Mouse (Mus musculus) left cerebral cortex, adult 18-20 months (tissue): ENCODE measurements around the gene Olfr56. TPM values are rescaled to one million over a fixed set of nuclear protein-coding genes. Genes with fewer than 3 reads are reported as not detected.
"Not testable (repeated sequence)": the region's sequence is repeated elsewhere in the genome, so short reads cannot be mapped to it uniquely, and the experiment has no call there.

Experiments
- DNase-seq, 2 experiments: peaks; one replicate each; pipeline ENCODE4 v3.0.0; 2021 to 2022; ENCODE audit warnings: low spot score in 2 of 2, mixed read lengths in 1 of 2
- long read RNA-seq, 2 experiments: library from polyadenylated mRNA; stranded (forward); transcript quantifications; one replicate each; pipeline ENCODE4 v2.0.0; 2021
- total RNA-seq, 2 experiments: library from RNA; stranded (reverse); gene quantifications; 2 replicates each; pipeline ENCODE4 v1.2.3; 2021

The Olfr56 gene
- not detected for total RNA-seq
- long read RNA-seq, experiment 1: 0 reads
- long read RNA-seq, experiment 2: 0 reads

- not testable (repeated sequence) for DNase-seq
These were observed at the start of gene Olfr56 for GRCm38 (mm10) chr11:48978240-48978939. Gene Olfr56 (plus strand): TSS chr11:48978889.

DNA sequence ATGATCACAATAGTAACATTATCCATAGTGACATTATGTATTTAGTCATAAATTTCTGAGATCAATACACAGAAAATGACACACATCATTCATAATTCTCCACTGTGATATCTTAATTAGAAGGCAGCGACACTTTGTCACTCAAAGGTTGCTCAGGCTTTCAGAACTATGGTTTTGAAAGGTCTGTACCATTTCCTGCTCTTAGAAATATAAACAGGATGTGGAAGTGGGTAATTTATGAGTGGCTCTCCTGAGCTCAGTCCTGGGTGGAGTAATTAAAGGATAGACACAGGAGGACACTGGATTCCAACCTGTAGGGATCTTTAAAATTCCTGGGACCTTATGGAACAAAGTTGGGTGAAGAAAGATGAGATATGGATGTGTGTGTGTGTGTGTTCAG, 45.3 kb upstream of the Olfr56 start:
- not testable (repeated sequence) for DNase-seq

- DNase-seq: not testable (repeated sequence)
These were observed 44.8 kb upstream of the Olfr56 start for GRCm38 (mm10) chr11:48933923-48934322.

GRCm38 (mm10) chr11:48935291-48935690, 43.4 kb upstream of the Olfr56 start:
- not testable (repeated sequence) for DNase-seq

DNA sequence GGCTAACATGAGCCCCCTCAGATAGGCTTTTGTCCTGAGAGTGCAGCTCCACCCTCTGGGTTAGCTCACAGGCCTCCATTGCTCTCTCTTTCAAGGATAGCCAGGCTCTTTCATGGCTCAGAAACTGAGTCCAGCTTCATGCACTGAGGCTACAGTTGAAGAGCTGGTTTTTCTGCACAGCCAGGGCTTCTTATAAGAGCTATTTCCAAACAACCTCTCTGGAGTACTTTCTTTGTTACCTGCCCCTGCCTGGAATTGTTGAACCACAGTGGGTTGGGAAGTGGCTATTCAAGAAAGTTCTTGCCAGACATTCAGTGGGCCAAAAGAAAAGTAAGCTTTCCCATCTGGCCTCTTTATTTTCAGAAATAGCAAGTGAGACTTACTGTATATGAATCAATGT, 39.4 kb upstream of the Olfr56 start:
- DNase-seq: not testable (repeated sequence)

GRCm38 (mm10) chr11:48946090-48946489, 32.6 kb upstream of the Olfr56 start, which contains the start of gene Psme2b:
Gene Psme2b (minus strand): TSS chr11:48946190.
- DNase-seq: not testable (repeated sequence)

- not testable (repeated sequence) for DNase-seq
These were observed 4.0 kb upstream of the Olfr56 start for GRCm38 (mm10) chr11:48974686-48975085.

- not testable (repeated sequence) for DNase-seq
These were observed 562 bp downstream of the Olfr56 start, which contains the start of gene 9930111J21Rik1 for GRCm38 (mm10) chr11:48979251-48979650. Gene 9930111J21Rik1 (minus strand): TSS chr11:48979398.

- DNase-seq: not testable (repeated sequence)
These were observed 1.4 kb downstream of the Olfr56 start for GRCm38 (mm10) chr11:48980052-48980451.

GRCm38 (mm10) chr11:48982848-48983247, 4.2 kb downstream of the Olfr56 start:
- not testable (repeated sequence) for DNase-seq

DNA sequence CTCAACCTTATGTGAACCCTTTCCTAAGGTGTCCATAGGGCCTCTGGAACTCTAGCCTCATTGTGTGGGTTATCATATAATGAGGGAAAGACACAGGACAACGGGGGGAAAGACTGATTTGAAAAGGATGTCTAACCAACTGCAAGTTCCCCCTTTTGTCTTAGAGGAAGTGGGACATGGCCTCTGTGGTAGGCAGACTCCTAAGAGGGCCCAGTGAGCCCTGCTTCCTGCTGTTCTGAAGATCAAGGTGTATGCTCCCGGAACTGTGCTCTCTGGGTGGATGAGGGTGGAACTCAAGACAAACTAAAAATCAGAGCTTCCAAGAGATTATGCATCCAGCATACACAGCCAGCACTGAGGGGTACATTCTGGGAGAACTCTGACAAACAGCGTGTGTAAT, 9.5 kb downstream of the Olfr56 start:
- not testable (repeated sequence) for DNase-seq

GRCm38 (mm10) chr11:48989981-48990380, 11.3 kb downstream of the Olfr56 start:
- DNase-seq: not testable (repeated sequence)

DNA sequence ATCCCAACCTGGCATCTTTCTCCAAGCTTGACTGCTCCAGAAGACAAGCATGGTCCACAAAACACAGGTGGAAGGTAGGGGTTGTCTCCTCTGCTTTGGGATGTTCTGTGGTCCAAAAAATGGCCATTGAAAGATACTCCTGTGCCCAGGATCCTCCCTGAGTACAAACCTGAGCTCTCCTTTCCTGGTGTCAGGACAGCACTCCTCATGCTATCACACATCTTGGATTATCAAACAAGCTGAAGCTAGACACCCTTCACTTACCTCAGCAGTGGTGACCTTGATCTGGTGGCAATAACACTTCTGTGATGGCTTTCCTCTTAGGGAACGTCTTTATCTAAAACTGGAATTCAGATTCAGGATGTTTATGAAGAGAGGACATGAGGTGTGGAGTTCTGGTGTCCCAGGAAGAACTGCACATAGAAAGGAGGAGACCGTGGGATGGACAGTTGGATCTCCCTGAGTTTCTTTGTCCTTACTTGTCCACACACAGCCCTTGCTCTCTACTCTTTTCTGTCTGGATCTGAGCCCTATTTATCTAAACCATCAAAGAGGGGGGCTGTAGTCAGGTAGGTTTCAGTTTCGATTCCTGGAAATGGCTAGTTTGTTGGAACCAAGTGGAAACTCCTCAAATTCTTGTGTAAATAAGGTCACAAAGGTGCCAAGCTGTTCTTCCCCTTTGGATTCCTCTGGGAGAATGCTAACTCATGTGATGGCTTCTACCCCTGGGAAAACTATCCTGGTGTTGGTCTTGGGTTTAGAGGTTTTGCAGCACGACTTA, 13.2 kb downstream of the Olfr56 start, which contains the start of gene Gm12185:
Gene Gm12185 (minus strand): TSS at position 487 of the 781 bp plus-strand sequence.
- DNase-seq: not testable (repeated sequence)

GRCm38 (mm10) chr11:48993296-48993695, 14.6 kb downstream of the Olfr56 start:
- DNase-seq: not testable (repeated sequence)

- DNase-seq: not testable (repeated sequence)
These were observed 15.3 kb downstream of the Olfr56 start, which contains the start of gene Tgtp1 for GRCm38 (mm10) chr11:48994018-48994417. Gene Tgtp1 (minus strand): TSS chr11:48994172.

DNA sequence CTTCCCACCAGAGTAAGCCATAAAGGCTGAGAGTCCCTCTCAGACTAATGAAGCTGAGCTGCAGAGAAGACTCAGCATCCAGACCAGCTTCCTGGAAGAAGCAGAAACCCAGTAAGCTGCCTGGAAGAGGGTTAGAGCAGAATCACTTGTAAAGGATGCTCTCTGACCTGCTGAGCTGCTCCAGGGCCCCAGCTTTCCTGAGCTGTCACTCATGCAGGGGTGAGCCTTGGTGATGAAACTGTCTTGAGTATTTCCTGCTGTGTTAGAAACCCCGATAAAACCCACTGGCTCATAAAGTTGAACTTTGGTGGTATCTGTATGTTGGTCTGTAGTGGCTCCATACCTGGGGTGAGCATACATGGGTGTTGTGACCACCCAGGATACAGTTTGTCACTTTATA, 21.7 kb downstream of the Olfr56 start:
- not testable (repeated sequence) for DNase-seq

- DNase-seq: not testable (repeated sequence)
These were observed 27.6 kb downstream of the Olfr56 start for GRCm38 (mm10) chr11:49006317-49006716.

GRCm38 (mm10) chr11:49006785-49007184, 28.1 kb downstream of the Olfr56 start:
- DNase-seq: not testable (repeated sequence)

GRCm38 (mm10) chr11:49012074-49012473, 33.4 kb downstream of the Olfr56 start:
- not testable (repeated sequence) for DNase-seq

DNA sequence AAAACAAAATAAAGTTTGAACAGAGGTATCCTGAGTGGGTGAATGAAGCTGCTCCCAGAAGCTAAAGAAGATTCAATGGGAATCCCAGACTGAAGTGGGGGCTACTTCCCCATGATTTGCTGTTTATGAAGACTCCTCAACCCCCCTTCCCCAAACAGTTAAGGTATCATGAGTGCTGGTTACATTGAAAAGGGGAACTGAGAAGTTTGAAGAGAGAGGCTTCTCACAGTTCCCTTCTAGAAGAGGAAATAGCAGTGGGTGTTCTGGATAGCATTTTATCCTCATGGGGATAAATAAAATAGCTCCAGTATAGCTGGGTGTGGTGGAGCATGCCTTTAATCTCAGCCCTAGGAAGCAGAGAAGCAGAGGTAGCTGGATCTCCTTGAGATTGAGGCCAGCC, 71.4 kb downstream of the Olfr56 start:
- not testable (repeated sequence) for DNase-seq

- not testable (repeated sequence) for DNase-seq
These were observed 72.6 kb downstream of the Olfr56 start, which contains the start of gene 9930111J21Rik2 for GRCm38 (mm10) chr11:49051093-49051891. Gene 9930111J21Rik2 (minus strand): TSS chr11:49051242.
